Mouse (Mus musculus): ENCODE measurements around the gene Rpl23a.
"Not testable (repeated sequence)": the region's sequence is repeated elsewhere in the genome, so short reads cannot be mapped to it uniquely, and the experiment has no call there.

The Rpl23a gene

DNA sequence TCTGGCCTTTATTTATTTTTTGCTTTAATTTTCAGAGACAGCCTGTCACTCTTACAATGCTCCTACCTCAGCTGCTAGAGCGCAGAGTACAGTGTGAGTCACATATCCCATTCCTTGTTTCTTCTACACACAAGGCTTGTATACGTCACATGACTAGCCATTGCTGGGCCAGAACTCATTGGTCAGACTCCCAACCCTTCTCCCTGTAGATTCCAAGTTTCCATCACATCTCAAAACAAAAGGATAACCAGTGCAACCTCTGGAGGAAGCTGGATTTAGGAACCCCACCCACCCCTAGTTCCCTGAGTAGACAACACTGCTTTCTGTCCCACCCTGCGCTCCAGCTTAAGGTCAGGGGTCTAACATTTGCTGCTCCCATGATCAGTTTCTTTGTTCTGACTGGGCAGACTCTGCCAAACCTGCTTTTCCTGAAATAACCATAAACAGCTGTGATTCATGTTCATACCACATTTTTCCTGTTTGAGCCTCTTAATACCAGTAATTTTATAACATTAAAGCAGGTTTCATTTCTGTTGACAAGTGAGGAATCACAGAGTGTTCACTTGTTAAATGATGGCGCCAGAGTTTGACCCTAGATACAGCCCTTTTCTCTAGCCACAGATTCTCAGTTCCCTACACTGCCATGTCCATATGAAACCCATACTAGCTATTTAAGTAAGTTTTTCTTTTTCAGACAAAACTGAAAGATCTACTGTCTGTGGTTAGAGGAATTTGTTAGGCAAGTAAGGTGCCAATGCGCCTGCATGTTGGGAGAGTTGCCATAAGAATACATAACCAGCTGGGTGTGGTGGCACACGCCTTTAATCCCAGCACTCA lies 36.5 kb downstream of the Rpl23a start:
- no peak for DNase-seq (ENCODE audit: low spot score in 2 of 2)

DNA sequence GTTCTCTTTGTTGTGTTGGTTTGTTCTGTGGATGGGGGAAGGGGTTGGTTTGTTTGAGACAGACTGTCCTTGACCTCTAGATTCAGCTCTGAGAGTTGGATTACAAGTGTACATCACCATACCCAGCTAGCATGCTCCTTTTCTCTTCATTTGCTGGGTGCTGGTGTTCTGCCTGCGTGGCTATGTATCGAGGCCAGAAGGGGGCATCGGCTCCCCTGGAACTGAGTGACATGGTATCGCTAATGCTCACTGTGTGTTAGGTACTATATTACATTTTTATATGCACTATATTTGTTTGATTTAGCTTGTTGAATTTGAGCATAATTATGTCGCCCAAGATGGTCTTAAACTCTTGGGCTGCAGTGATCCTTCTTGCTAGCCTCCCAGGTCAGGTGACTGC lies 37.2 kb downstream of the Rpl23a start:
- no peak for DNase-seq (ENCODE audit: low spot score in 2 of 2)

DNA sequence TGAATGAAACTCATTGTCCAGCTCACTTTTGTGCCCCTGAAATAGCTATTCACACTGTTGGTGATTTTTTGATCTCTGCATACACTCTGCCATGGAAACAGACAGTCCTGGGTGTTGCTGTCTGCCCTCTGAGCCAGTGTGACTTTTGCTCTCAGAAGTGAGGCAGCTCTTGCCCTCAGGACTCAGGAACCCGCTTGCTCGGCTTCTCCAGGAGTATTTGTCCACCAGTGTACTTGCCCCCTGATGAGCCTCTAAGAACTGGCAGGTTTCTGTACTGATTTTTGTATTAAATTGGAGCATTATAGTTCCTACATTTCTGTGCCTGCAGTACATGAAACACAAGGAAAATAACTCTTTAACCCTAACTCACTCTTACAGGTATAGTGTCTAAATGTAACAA lies 39.9 kb downstream of the Rpl23a start:
- DNase-seq (ENCODE audit: low spot score in 2 of 2), result no peak

DNA sequence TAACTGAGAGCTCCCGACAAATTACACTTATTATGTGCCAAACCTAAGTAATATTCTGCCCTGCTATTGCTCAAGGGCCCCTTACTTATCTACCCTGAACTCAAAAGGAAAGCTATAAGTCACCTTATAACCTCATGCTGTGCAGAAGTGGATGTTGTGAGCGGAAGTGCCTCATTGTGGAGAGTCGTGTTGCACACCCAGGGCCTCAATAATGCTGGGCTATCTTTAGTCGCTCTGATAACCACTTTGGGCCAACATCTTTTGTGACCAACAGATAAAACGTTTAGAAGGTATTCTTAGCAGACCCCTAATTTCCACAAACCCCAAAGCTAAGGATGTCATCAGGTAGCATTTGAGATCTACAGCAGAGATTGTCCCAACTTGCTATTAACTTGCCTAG lies 42.7 kb downstream of the Rpl23a start:
- DNase-seq (ENCODE audit: low spot score in 2 of 2), result no peak

DNA sequence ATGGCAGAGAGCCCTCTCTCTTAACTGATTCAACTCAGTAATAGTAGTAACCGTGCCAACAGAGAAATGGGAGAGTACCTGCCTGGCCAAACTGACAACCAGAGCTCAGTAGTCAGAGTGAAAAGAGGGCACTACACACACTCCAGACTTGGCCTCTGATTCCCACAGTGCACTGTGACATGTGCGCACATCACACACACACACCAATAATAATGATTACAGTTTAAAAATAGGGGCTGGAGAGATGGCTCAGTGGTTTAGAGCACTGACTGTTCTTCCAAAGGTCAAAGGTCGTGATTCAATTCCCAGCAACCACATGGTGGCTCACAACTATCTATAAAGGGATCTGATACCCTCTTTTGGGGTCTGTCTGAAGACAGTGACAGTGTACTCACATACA lies 45.4 kb downstream of the Rpl23a start:
- DNase-seq (ENCODE audit: low spot score in 2 of 2), result no peak

DNA sequence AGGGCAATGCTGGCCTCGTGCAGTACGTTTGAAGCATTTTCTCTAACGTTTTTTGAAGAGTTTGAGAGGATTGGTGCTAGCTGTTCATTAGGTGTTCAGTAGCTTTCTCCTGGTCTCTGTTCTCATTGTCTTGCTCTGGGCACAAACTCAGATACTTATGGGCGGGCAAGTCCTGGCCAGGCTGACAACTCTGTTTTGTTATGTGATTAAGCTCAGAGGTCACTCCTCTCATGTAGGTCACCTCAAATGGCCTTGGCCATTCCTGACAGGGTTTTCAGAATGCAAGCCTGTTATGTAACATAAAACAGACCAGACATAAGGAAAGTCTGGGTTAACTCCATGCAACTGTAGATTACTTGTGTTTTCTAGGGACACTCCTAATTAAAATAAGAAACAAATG lies 45.8 kb downstream of the Rpl23a start:
- DNase-seq (ENCODE audit: low spot score in 2 of 2), result no peak

DNA sequence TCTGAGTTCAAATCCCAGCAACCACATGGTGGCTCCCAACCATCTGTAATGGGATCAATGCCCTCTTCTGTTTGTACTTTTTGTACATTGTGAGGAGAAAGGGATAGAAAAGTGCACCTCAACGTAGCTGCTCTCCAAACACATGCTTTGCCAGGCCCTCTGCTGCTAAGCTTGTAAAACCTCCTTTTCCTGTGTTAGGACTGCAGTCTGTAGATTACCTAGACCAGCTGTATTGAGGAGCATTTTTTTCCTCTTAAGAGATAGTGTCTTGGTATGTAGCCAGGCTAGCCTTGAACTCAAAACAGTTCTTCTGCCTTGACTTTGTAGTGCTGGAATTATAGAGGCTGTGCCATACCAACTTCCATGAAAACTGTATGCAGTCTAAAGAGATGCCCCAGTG lies 47.3 kb downstream of the Rpl23a start:
- DNase-seq (ENCODE audit: low spot score in 2 of 2), result no peak

DNA sequence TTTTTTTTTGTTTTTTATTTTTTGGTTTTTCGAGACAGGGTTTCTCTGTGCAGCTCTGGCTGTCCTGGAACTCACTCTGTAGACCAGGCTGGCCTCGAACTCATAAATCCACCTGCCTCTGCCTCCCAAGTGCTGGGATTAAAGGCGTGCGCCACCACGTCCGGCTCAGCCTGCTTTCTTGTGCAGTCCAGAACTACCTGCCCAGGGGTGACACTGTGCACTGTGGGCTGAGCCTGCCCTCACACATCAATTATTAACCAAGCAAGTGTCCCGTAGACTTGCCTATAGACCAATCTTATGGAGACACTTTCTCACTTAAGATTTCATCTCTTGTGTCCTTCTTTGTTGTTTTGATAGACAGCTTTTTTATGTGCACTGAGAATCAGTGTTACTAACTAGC lies 48.1 kb downstream of the Rpl23a start:
- DNase-seq (ENCODE audit: low spot score in 2 of 2), result not testable (repeated sequence)

DNA sequence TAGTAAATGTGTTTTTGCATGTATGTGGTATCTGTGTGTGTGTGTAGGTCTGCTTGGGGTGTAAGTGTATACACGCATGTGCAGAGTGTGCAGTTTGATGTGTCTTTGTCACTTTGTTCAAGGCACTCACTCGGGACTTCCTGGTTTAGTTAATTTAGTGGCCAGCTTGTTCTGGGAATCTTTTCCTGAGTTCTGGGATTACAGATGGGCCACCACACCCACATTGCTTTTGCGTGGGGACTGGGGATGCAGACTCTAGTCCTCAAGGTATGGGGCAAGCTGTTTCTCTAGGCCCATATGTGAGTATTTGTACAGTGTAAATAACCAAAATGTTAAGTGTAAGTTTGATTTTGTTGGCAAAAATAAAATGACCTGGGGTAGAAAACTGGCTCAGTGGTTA lies 49.0 kb downstream of the Rpl23a start:
- no peak for DNase-seq (ENCODE audit: low spot score in 2 of 2)

DNA sequence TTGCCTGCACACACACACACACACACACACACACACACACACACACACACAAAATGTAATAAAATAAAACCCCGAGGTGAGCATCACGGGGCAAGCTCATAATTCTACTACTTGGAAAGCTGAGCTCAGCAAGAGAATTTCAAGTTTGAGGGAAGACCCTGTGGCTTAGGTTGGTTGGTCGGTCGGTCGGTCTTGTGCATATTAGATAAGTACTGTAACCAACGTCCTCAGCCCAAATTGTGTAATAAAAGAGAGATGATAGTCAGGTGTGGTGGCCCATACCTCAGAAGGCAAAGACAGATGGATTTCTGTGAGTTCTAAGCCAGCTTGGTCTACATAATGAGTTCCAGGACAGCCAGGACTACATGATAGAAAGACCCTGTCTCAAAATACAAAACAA lies 49.5 kb downstream of the Rpl23a start:
- no peak for DNase-seq (ENCODE audit: low spot score in 2 of 2)
